Mouse (Mus musculus): ENCODE measurements around the gene Ankrd13b.

Gene Ankrd13b

GRCm38 (mm10) chr11:77489591-77490235, at the start of gene Ankrd13b:
Gene Ankrd13b (minus strand): TSS chr11:77489678.
- peak; percentile 78 for DNase-seq (ENCODE audit: low read depth, low spot score)

- no peak for DNase-seq (ENCODE audit: low read depth, low spot score)
Observed at GRCm38 (mm10) chr11:77532202-77532846, 42.8 kb upstream of the Ankrd13b start.

- no peak for DNase-seq (ENCODE audit: low read depth, low spot score)
Observed at GRCm38 (mm10) chr11:77530862-77531261, 41.4 kb upstream of the Ankrd13b start.

- DNase-seq (ENCODE audit: low read depth, low spot score): no peak
Observed at GRCm38 (mm10) chr11:77529644-77530043, 40.2 kb upstream of the Ankrd13b start.

- peak; percentile 36 for DNase-seq (ENCODE audit: low read depth, low spot score)
Observed at GRCm38 (mm10) chr11:77528420-77528819, 38.9 kb upstream of the Ankrd13b start.

- DNase-seq (ENCODE audit: low read depth, low spot score): no peak
Observed at GRCm38 (mm10) chr11:77525804-77526486, 36.5 kb upstream of the Ankrd13b start.

- DNase-seq (ENCODE audit: low read depth, low spot score): no peak
Observed at GRCm38 (mm10) chr11:77520601-77521529, 31.4 kb upstream of the Ankrd13b start.

- DNase-seq (ENCODE audit: low read depth, low spot score): no peak
Observed at GRCm38 (mm10) chr11:77519043-77519442, 29.6 kb upstream of the Ankrd13b start, which contains the start of gene Gm10392. Gene Gm10392 (minus strand): TSS chr11:77519198.

- no peak for DNase-seq (ENCODE audit: low read depth, low spot score)
Observed at GRCm38 (mm10) chr11:77518051-77518798, 28.7 kb upstream of the Ankrd13b start.

GRCm38 (mm10) chr11:77516553-77517425, 27.3 kb upstream of the Ankrd13b start:
- DNase-seq (ENCODE audit: low read depth, low spot score): no peak

- DNase-seq (ENCODE audit: low read depth, low spot score): peak; percentile 47
Observed at GRCm38 (mm10) chr11:77515637-77516552, 26.4 kb upstream of the Ankrd13b start, which contains the start of gene Trp53i13. Gene Trp53i13 (minus strand): TSS chr11:77515980.

GRCm38 (mm10) chr11:77514832-77515636, 25.6 kb upstream of the Ankrd13b start, which contains the start of gene Abhd15:
Gene Abhd15 (plus strand): TSS chr11:77515121.
- DNase-seq (ENCODE audit: low read depth, low spot score): peak; percentile 83

- no peak for DNase-seq (ENCODE audit: low read depth, low spot score)
Observed at GRCm38 (mm10) chr11:77514281-77514831, 24.9 kb upstream of the Ankrd13b start.

- DNase-seq (ENCODE audit: low read depth, low spot score): no peak
Observed at GRCm38 (mm10) chr11:77513811-77514170, 24.3 kb upstream of the Ankrd13b start.

GRCm38 (mm10) chr11:77512891-77513810, 23.7 kb upstream of the Ankrd13b start:
- DNase-seq (ENCODE audit: low read depth, low spot score): peak; percentile 94

GRCm38 (mm10) chr11:77511336-77511735, 21.9 kb upstream of the Ankrd13b start:
- DNase-seq (ENCODE audit: low read depth, low spot score): no peak

Data from ZHBTc4 (cell line).